Mouse (Mus musculus): ENCODE measurements at regions not wholly inside any gene's neighbourhood (a gene's known extent, or its start where the extent isn't known, plus 50 kb on each side); places are given as distances from the start of the nearest gene placed in this dataset.

GRCm38 (mm10) chr4:100717601-100718000, 58.9 kb upstream of the Cachd1 start:
- no peak overlapping the region for H3K4me3 ChIP-seq (ENCODE audit: low read depth, low read length)
- whole genome bisulfite sequencing = 85% methylated on average over 9 of the region's 9 CpGs
- no peak overlapping the region for H3K4me2 ChIP-seq (ENCODE audit: low read depth, low read length)
- H3K36me3 ChIP-seq (ENCODE audit: control insufficient read depth, insufficient read depth, low read length) = no peaks in the 10 kb centered on the region
- H3K9me3 ChIP-seq (ENCODE audit: control insufficient read depth, low read length) = no peaks in the 10 kb centered on the region
- H3K27me3 ChIP-seq (replicated peaks; ENCODE audit: control insufficient read depth, insufficient read depth, low read length) = no peaks in the 10 kb centered on the region
- H3K9ac ChIP-seq (ENCODE audit: low read depth, low read length) = no peak overlapping the region
- ATAC-seq (ENCODE audit: low read depth) (no peak), DNase-seq (ENCODE audit: low spot score) (no peak)
- no peaks in the 10 kb centered on the region for H3K4me1 ChIP-seq (ENCODE audit: control insufficient read depth, insufficient read depth, low read length)
- H3K27ac ChIP-seq (replicated peaks; ENCODE audit: low read depth, low read length) = no peak overlapping the region

- H3K4me3 ChIP-seq (ENCODE audit: low read depth, low read length) = no peak overlapping the region
- ATAC-seq (ENCODE audit: low read depth) (no peak), DNase-seq (ENCODE audit: low spot score) (no peak)
- H3K27ac ChIP-seq (replicated peaks; ENCODE audit: low read depth, low read length) = no peak overlapping the region
- H3K4me2 ChIP-seq (ENCODE audit: low read depth, low read length) = no peak overlapping the region
- H3K9ac ChIP-seq (ENCODE audit: low read depth, low read length) = no peak overlapping the region
- whole genome bisulfite sequencing = 26% methylated on average over 9 of the region's 9 CpGs
- H3K27me3 ChIP-seq (replicated peaks; ENCODE audit: control insufficient read depth, insufficient read depth, low read length) = no peaks in the 10 kb centered on the region
- no peaks in the 10 kb centered on the region for H3K4me1 ChIP-seq (ENCODE audit: control insufficient read depth, insufficient read depth, low read length)
- no peaks in the 10 kb centered on the region for H3K36me3 ChIP-seq (ENCODE audit: control insufficient read depth, insufficient read depth, low read length)
- no peaks in the 10 kb centered on the region for H3K9me3 ChIP-seq (ENCODE audit: control insufficient read depth, low read length)
These were observed 53.9 kb upstream of the Cachd1 start for GRCm38 (mm10) chr4:100722532-100722931.

- DNase-seq (ENCODE audit: low spot score) (no peak), ATAC-seq (ENCODE audit: low read depth) (no peak)
- H3K27ac ChIP-seq (replicated peaks; ENCODE audit: low read depth, low read length) = no peak overlapping the region
- H3K4me3 ChIP-seq (ENCODE audit: low read depth, low read length) = no peak overlapping the region
- no peak overlapping the region for H3K4me2 ChIP-seq (ENCODE audit: low read depth, low read length)
- H3K27me3 ChIP-seq (replicated peaks; ENCODE audit: control insufficient read depth, insufficient read depth, low read length) = no peaks in the 10 kb centered on the region
- no peaks in the 10 kb centered on the region for H3K4me1 ChIP-seq (ENCODE audit: control insufficient read depth, insufficient read depth, low read length)
- no peaks in the 10 kb centered on the region for H3K36me3 ChIP-seq (ENCODE audit: control insufficient read depth, insufficient read depth, low read length)
- no peaks in the 10 kb centered on the region for H3K9me3 ChIP-seq (ENCODE audit: control insufficient read depth, low read length)
- WGBS = 70% methylated on average over 5 of the region's 5 CpGs
- H3K9ac ChIP-seq (ENCODE audit: low read depth, low read length) = no peak overlapping the region
These were observed 53.4 kb upstream of the Cachd1 start for GRCm38 (mm10) chr4:100723053-100723452.

- Histone ChIP-seq H3K4me3 (ENCODE audit: low read depth, low read length) (no peak overlapping the region), H3K9ac (ENCODE audit: low read depth, low read length) (no peak overlapping the region), H3K27me3 (replicated peaks; ENCODE audit: control insufficient read depth, insufficient read depth, low read length) (no peaks in the 10 kb centered on the region), H3K9me3 (ENCODE audit: control insufficient read depth, low read length) (no peaks in the 10 kb centered on the region), H3K36me3 (ENCODE audit: control insufficient read depth, insufficient read depth, low read length) (no peaks in the 10 kb centered on the region), H3K27ac (replicated peaks; ENCODE audit: low read depth, low read length) (no peak overlapping the region), H3K4me2 (ENCODE audit: low read depth, low read length) (no peak overlapping the region), H3K4me1 (ENCODE audit: control insufficient read depth, insufficient read depth, low read length) (no peaks in the 10 kb centered on the region)
- ATAC-seq (ENCODE audit: low read depth) = no peak
- no peak for DNase-seq (ENCODE audit: low spot score)
- 84% methylated on average over 7 of the region's 7 CpGs for WGBS
These were observed 50.7 kb upstream of the Cachd1 start for GRCm38 (mm10) chr4:100725811-100726210.

GRCm38 (mm10) chr4:100726496-100726895, 50.0 kb upstream of the Cachd1 start:
- H3K9ac ChIP-seq (ENCODE audit: low read depth, low read length) = no peak overlapping the region
- no peak overlapping the region for H3K4me3 ChIP-seq (ENCODE audit: low read depth, low read length)
- no peaks in the 10 kb centered on the region for H3K9me3 ChIP-seq (ENCODE audit: control insufficient read depth, low read length)
- H3K36me3 ChIP-seq (ENCODE audit: control insufficient read depth, insufficient read depth, low read length) = no peaks in the 10 kb centered on the region
- H3K4me2 ChIP-seq (ENCODE audit: low read depth, low read length) = no peak overlapping the region
- H3K27me3 ChIP-seq (replicated peaks; ENCODE audit: control insufficient read depth, insufficient read depth, low read length) = no peaks in the 10 kb centered on the region
- no peak overlapping the region for H3K27ac ChIP-seq (replicated peaks; ENCODE audit: low read depth, low read length)
- DNase-seq (ENCODE audit: low spot score) = peak; percentile 7
- 61% methylated on average over 6 of the region's 6 CpGs for WGBS
- no peaks in the 10 kb centered on the region for H3K4me1 ChIP-seq (ENCODE audit: control insufficient read depth, insufficient read depth, low read length)
- no peak for ATAC-seq (ENCODE audit: low read depth)

Data from embryonic facial prominence, embryonic 14.5 days (tissue).